Mouse (Mus musculus) neural tube, embryonic 14.5 days (tissue): ENCODE results near the gene Gramd1c. TPM values are rescaled to one million over a fixed set of nuclear protein-coding genes. Genes with fewer than 3 reads are reported as not detected.

Source experiments
- ATAC-seq: fragments of 200-750 bp; cut with Nextera tagmentation; 2 replicates; pipeline ENCODE4 v1.8.0; 2017; ENCODE audit warnings: low read depth, mild to moderate bottlenecking, moderate TSS enrichment, moderate library complexity
- H3K27ac ChIP-seq: fragments of 300-500 bp; sonication (generic); 2 replicates; pipeline ENCODE4 v1.5.1; 2014; ENCODE audit warnings: low read depth, mild to moderate bottlenecking, control low read depth, low read length, moderate library complexity, mixed read lengths
- H3K27me3 ChIP-seq: fragments of 300-500 bp; sonication (generic); 2 replicates; pipeline ENCODE4 v1.6.1; 2014; ENCODE audit warnings: low read length; ENCODE audit not compliant: control insufficient read depth, insufficient read depth
- H3K36me3 ChIP-seq: fragments of 300-500 bp; sonication (generic); 2 replicates; pipeline ENCODE4 v1.6.1; 2014; ENCODE audit warnings: low read length, mixed read lengths; ENCODE audit not compliant: control insufficient read depth, insufficient read depth
- H3K4me1 ChIP-seq: fragments of 300-500 bp; sonication (generic); 2 replicates; pipeline ENCODE4 v1.6.1; 2014; ENCODE audit warnings: low read length; ENCODE audit not compliant: control insufficient read depth, insufficient read depth
- H3K4me2 ChIP-seq: fragments of 300-500 bp; sonication (generic); 2 replicates; pipeline ENCODE4 v1.6.1; 2014; ENCODE audit warnings: mild to moderate bottlenecking, low read depth, low read length, control low read depth
- H3K4me3 ChIP-seq: fragments of 300-500 bp; sonication (generic); 2 replicates; pipeline ENCODE4 v1.5.1; 2014; ENCODE audit warnings: low read depth, low read length, control low read depth, mixed read lengths
- H3K9ac ChIP-seq: fragments of 300-500 bp; sonication (generic); replicated peaks from 2 replicates; pipeline ENCODE4 v1.6.1; 2014; ENCODE audit warnings: low read depth, mild to moderate bottlenecking, control low read depth, low read length, mixed read lengths
- H3K9me3 ChIP-seq: fragments of 300-500 bp; sonication (generic); 2 replicates; pipeline ENCODE4 v1.6.1; 2016; ENCODE audit warnings: low read length; ENCODE audit not compliant: control insufficient read depth
- WGBS: fragments of 180-500 bp; shearing (Covaris S2); extraction: QIAGEN DNeasy Blood & Tissue Kit; methylation state at CpG from one replicate; pipeline ENCODE4 v1.1.7; 2014; 5-methylcytosine and 5-hydroxymethylcytosine counted together
- polyA plus RNA-seq: library from polyadenylated mRNA; unstranded; fragments of >200 nt; fragmentation: Nextera tagmentation; extraction: Ambion mirVana; gene quantifications from 2 replicates; pipeline ENCODE4 v1.2.1, GENCODE M21; 2014

The Gramd1c gene
- polyA plus RNA-seq, 1 experiment from 2014 or later, result 2.0 TPM

- no peaks in the 10 kb centered on the region for H3K4me1 ChIP-seq
- no peak overlapping the region for H3K9ac ChIP-seq
- H3K9me3 ChIP-seq, result no peaks in the 10 kb centered on the region
- 91% methylated on average over 5 of the region's 5 CpGs for WGBS
- H3K4me3 ChIP-seq, result no peak overlapping the region
- no peaks in the 10 kb centered on the region for H3K27me3 ChIP-seq
- H3K4me2 ChIP-seq, result no peak overlapping the region
- no peaks in the 10 kb centered on the region for H3K36me3 ChIP-seq
- no peak for ATAC-seq
- H3K27ac ChIP-seq, result no peak overlapping the region
These were observed 29.8 kb downstream of the Gramd1c start for GRCm38 (mm10) chr16:44033365-44033764.

- H3K4me2 ChIP-seq, result no peak overlapping the region
- WGBS, result 71% methylated on average over 2 of the region's 2 CpGs
- H3K27ac ChIP-seq, result no peak overlapping the region
- no peaks in the 10 kb centered on the region for H3K36me3 ChIP-seq
- ATAC-seq, result no peak
- H3K9me3 ChIP-seq, result no peaks in the 10 kb centered on the region
- no peak overlapping the region for H3K9ac ChIP-seq
- no peak overlapping the region for H3K4me3 ChIP-seq
- no peaks in the 10 kb centered on the region for H3K27me3 ChIP-seq
- no peaks in the 10 kb centered on the region for H3K4me1 ChIP-seq
These were observed 33.9 kb downstream of the Gramd1c start for GRCm38 (mm10) chr16:44029273-44029672.

DNA sequence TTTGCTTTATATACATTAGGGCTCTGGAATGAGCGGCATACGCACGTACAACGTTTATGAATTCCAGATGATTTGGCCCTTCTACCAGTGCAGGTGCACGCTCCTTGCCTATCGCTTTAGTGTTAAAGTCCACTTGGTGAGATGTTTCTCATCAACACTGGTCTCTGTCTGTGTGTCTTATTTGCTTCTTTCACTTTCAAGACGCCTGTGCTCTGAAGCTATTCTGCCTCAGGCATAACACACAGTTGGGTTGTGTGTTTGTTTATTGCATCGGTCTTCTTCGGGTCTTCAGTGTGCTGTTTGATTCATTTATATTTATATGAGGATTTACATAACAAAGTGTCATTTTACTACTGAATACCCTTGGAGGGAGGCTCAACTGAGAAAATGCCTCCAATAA is 36.3 kb downstream of the Gramd1c start:
- Histone ChIP-seq H3K27ac (no peak overlapping the region), H3K4me2 (no peak overlapping the region), H3K36me3 (no peaks in the 10 kb centered on the region), H3K27me3 (no peaks in the 10 kb centered on the region), H3K4me1 (no peaks in the 10 kb centered on the region), H3K9ac (no peak overlapping the region), H3K4me3 (no peak overlapping the region), H3K9me3 (no peaks in the 10 kb centered on the region)
- no peak for ATAC-seq
- WGBS, result 83% methylated on average over 9 of the region's 9 CpGs

DNA sequence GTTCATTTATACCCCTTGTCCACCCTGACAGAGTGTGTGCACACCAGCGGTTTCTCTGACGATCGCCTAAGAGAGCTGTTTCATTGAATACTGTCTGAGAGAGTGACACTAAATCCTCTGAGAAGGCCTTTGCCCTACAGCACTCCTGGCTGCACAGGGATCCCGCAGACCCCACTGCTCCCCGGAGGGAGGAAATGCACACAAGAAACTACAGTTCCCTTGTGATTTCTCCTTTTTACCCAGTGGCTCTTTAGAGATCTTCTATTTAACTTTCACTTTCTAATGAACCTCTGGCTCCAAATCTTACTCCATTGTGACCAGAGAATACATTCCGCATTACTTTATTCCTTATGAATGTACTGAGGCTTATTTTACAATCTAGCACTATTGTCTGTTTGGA is 36.9 kb downstream of the Gramd1c start:
- 60% methylated on average over 6 of the region's 6 CpGs for WGBS
- no peak for ATAC-seq
- Histone ChIP-seq H3K36me3 (no peaks in the 10 kb centered on the region), H3K27me3 (no peaks in the 10 kb centered on the region), H3K27ac (no peak overlapping the region), H3K4me1 (no peaks in the 10 kb centered on the region), H3K9ac (no peak overlapping the region), H3K4me2 (no peak overlapping the region), H3K4me3 (no peak overlapping the region), H3K9me3 (no peaks in the 10 kb centered on the region)

GRCm38 (mm10) chr16:44018986-44019548 is 44.1 kb downstream of the Gramd1c start:
- H3K36me3 ChIP-seq, result no peaks in the 10 kb centered on the region
- no peaks in the 10 kb centered on the region for H3K27me3 ChIP-seq
- 70% methylated on average over 2 of the region's 2 CpGs for WGBS

GRCm38 (mm10) chr16:44018372-44018771 is 44.8 kb downstream of the Gramd1c start:
- 54% methylated on average over 7 of the region's 7 CpGs for WGBS
- H3K9me3 ChIP-seq, result no peaks in the 10 kb centered on the region
- H3K27ac ChIP-seq, result no peak overlapping the region
- H3K4me2 ChIP-seq, result no peak overlapping the region
- no peaks in the 10 kb centered on the region for H3K4me1 ChIP-seq
- no peak overlapping the region for H3K9ac ChIP-seq
- H3K36me3 ChIP-seq, result no peaks in the 10 kb centered on the region
- no peak overlapping the region for H3K4me3 ChIP-seq
- no peaks in the 10 kb centered on the region for H3K27me3 ChIP-seq
- ATAC-seq, result no peak

More at GRCm38 (mm10) chr16:44018986-44019548, 44.1 kb downstream of the Gramd1c start:
- H3K9me3 ChIP-seq, result no peaks in the 10 kb centered on the region
- no peak for ATAC-seq
- H3K4me2 ChIP-seq, result no peak overlapping the region
- H3K27ac ChIP-seq, result no peak overlapping the region
- no peak overlapping the region for H3K9ac ChIP-seq
- no peak overlapping the region for H3K4me3 ChIP-seq
- H3K4me1 ChIP-seq, result no peaks in the 10 kb centered on the region

DNA sequence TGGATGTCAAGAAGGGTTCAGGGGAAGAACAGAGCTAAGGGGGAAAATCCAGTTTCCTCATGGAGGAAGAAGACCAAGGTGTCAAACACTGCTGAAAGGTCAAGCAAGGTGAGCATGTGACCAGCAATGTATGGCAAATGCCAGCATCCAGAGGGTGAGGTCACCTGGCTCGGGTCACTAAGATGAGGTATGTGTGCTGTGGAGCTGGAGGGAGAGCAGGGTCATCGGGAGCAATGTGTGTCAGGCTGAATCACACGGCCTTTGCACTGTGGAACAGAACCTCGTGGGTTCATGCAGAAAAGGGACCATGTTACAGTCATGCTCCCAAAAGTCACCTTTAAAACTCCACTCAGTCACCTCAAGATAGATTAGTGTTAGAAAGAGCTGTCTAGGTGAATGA is 45.4 kb downstream of the Gramd1c start:
- Histone ChIP-seq H3K4me2 (no peak overlapping the region), H3K36me3 (no peaks in the 10 kb centered on the region), H3K27me3 (no peaks in the 10 kb centered on the region), H3K9ac (no peak overlapping the region), H3K4me1 (no peaks in the 10 kb centered on the region), H3K9me3 (no peaks in the 10 kb centered on the region), H3K27ac (no peak overlapping the region), H3K4me3 (no peak overlapping the region)
- ATAC-seq, result no peak
- WGBS, result 89% methylated on average over 4 of the region's 4 CpGs

GRCm38 (mm10) chr16:44016164-44016563 is 47.0 kb downstream of the Gramd1c start:
- ATAC-seq, result no peak
- Histone ChIP-seq H3K27me3 (no peaks in the 10 kb centered on the region), H3K36me3 (no peaks in the 10 kb centered on the region), H3K27ac (no peak overlapping the region), H3K9me3 (no peaks in the 10 kb centered on the region), H3K9ac (no peak overlapping the region), H3K4me2 (no peak overlapping the region), H3K4me1 (no peaks in the 10 kb centered on the region), H3K4me3 (no peak overlapping the region)
- WGBS, result 22% methylated on average over 11 of the region's 11 CpGs

- Histone ChIP-seq H3K4me3 (no peak overlapping the region), H3K36me3 (no peaks in the 10 kb centered on the region), H3K27ac (no peak overlapping the region), H3K9me3 (no peaks in the 10 kb centered on the region), H3K27me3 (no peaks in the 10 kb centered on the region), H3K4me1 (no peaks in the 10 kb centered on the region), H3K4me2 (no peak overlapping the region), H3K9ac (no peak overlapping the region)
- no peak for ATAC-seq
- WGBS, result 72% methylated on average over 16 of the region's 16 CpGs
These were observed 47.6 kb downstream of the Gramd1c start for GRCm38 (mm10) chr16:44015416-44016158.
